Mouse (Mus musculus) left cerebral cortex, postnatal 4 days (tissue): Measurements from ENCODE around the gene Smg6. TPM values are rescaled to one million over a fixed set of nuclear protein-coding genes. Genes with fewer than 3 reads are reported as not detected.
"Not testable (repeated sequence)": the region's sequence is repeated elsewhere in the genome, so short reads cannot be mapped to it uniquely, and the experiment has no call there.

Source experiments
- DNase-seq: peaks from one replicate; pipeline ENCODE4 v3.0.0-alpha.2; 2022
- intact Hi-C: fragments of 180-260 bp; cut with DNase I; formaldehyde crosslinking; loops from one replicate; pipeline ENCODE4 v1.15.1; 2025
- total RNA-seq, 2 experiments: library from RNA; stranded (reverse); gene quantifications; 2 replicates each; pipeline ENCODE4 v1.2.3; 2021

Smg6 gene
- total RNA-seq, 2 experiments from 2014 or later = 30.5 to 31.2 TPM

- no peak for DNase-seq
- intact Hi-C loops = loop anchor here (5.0 to 10.0 kb wide), 2 partner anchors 181 to 219 kb away; no protein-coding TSS in a partner anchor
Observed at GRCm38 (mm10) chr11:75163379-75163778, 237.8 kb downstream of the Smg6 start.

- intact Hi-C loops = loop anchor here (5.0 to 10.0 kb wide), 2 partner anchors 182 to 219 kb away; no protein-coding TSS in a partner anchor
- DNase-seq = no peak
Observed at GRCm38 (mm10) chr11:75164051-75164450, 238.4 kb downstream of the Smg6 start.

- no peak for DNase-seq
- intact Hi-C loops = loop anchor here (5.0 to 10.0 kb wide), 2 partner anchors 182 to 220 kb away; no protein-coding TSS in a partner anchor
Observed at GRCm38 (mm10) chr11:75164750-75165149, 239.1 kb downstream of the Smg6 start.

GRCm38 (mm10) chr11:75165441-75166192, 240.0 kb downstream of the Smg6 start:
- intact Hi-C loops = loop anchor here (10.0 kb wide), 1 partner anchor 221 kb away; no protein-coding TSS in a partner anchor
- peak; percentile 58 for DNase-seq

GRCm38 (mm10) chr11:75166193-75166842, 240.7 kb downstream of the Smg6 start:
- intact Hi-C loops = loop anchor here (10.0 kb wide), 1 partner anchor 222 kb away; no protein-coding TSS in a partner anchor

GRCm38 (mm10) chr11:75166861-75167642, 241.4 kb downstream of the Smg6 start:
- intact Hi-C loops = loop anchor here (10.0 kb wide), 1 partner anchor 222 kb away; no protein-coding TSS in a partner anchor
- DNase-seq = no peak

More at GRCm38 (mm10) chr11:75166193-75166842, 240.7 kb downstream of the Smg6 start:
- DNase-seq = no peak

- intact Hi-C loops = loop anchor here (10.0 kb wide), 1 partner anchor 223 kb away; no protein-coding TSS in a partner anchor
- DNase-seq = no peak
Observed at GRCm38 (mm10) chr11:75167643-75168589, 242.3 kb downstream of the Smg6 start.

- intact Hi-C loops = loop anchor here (10.0 kb wide), 1 partner anchor 224 kb away; no protein-coding TSS in a partner anchor
- DNase-seq = peak; percentile 76
Observed at GRCm38 (mm10) chr11:75168590-75169361, 243.2 kb downstream of the Smg6 start.

GRCm38 (mm10) chr11:75169405-75170080, 243.9 kb downstream of the Smg6 start, which contains the start of gene Hic1:
Gene Hic1, minus strand, starts transcription at chr11:75169519.
- no peak for DNase-seq
- intact Hi-C loops = loop anchor here (10.0 kb wide), 1 partner anchor 225 kb away; no protein-coding TSS in a partner anchor

- intact Hi-C loops = no loop called here
- DNase-seq = peak; percentile 92
Observed at GRCm38 (mm10) chr11:75170136-75170751, 244.6 kb downstream of the Smg6 start.

GRCm38 (mm10) chr11:75171186-75171865, 245.7 kb downstream of the Smg6 start:
- no peak for DNase-seq
- intact Hi-C loops = no loop called here

- intact Hi-C loops = no loop called here
- no peak for DNase-seq
Observed at GRCm38 (mm10) chr11:75172151-75173094, 246.8 kb downstream of the Smg6 start.

- intact Hi-C loops = no loop called here
- DNase-seq = peak; percentile 92
Observed at GRCm38 (mm10) chr11:75173095-75173798, 247.6 kb downstream of the Smg6 start.

- no peak for DNase-seq
- intact Hi-C loops = no loop called here
Observed at GRCm38 (mm10) chr11:75173799-75174165, 248.2 kb downstream of the Smg6 start.

GRCm38 (mm10) chr11:75174574-75174973, 249.0 kb downstream of the Smg6 start:
- intact Hi-C loops, DNase-seq: not testable (repeated sequence)
